Mouse (Mus musculus): Measurements from ENCODE around the gene Prkcd. TPM values are rescaled to one million over a fixed set of nuclear protein-coding genes. Genes with fewer than 3 reads are reported as not detected.

The Prkcd gene
- polyA plus RNA-seq, 1 experiment from 2014 or later, result 34.6 TPM

- ATAC-seq, result peak; percentile 82
- H3K36me3 ChIP-seq (ENCODE audit: control insufficient read depth, insufficient read depth), result peaks cover 37% of the 10 kb centered on the region
- H3K4me2 ChIP-seq (ENCODE audit: low read length), result no peak overlapping the region
- H3K4me3 ChIP-seq (replicated peaks; ENCODE audit: low read length), result no peak overlapping the region
- 70% methylated on average over 6 of the region's 6 CpGs for WGBS
- no peaks in the 10 kb centered on the region for H3K27me3 ChIP-seq (replicated peaks; ENCODE audit: control insufficient read depth, insufficient read depth, low read length)
- no peak overlapping the region for H3K9ac ChIP-seq (replicated peaks; ENCODE audit: low read depth, low read length)
- H3K4me1 ChIP-seq (replicated peaks; ENCODE audit: control insufficient read depth, insufficient read depth, low read length), result no peaks in the 10 kb centered on the region
- no peaks in the 10 kb centered on the region for H3K9me3 ChIP-seq (ENCODE audit: control insufficient read depth, low read length)
- H3K27ac ChIP-seq (ENCODE audit: low read length), result no peak overlapping the region
Measured at GRCm38 (mm10) chr14:30573983-30574584, 51.9 kb downstream of the Prkcd start.

- Histone ChIP-seq H3K27ac (ENCODE audit: low read length) (no peak overlapping the region), H3K4me2 (ENCODE audit: low read length) (no peak overlapping the region), H3K27me3 (replicated peaks; ENCODE audit: control insufficient read depth, insufficient read depth, low read length) (no peaks in the 10 kb centered on the region), H3K36me3 (ENCODE audit: control insufficient read depth, insufficient read depth) (peaks cover 45% of the 10 kb centered on the region), H3K9me3 (ENCODE audit: control insufficient read depth, low read length) (no peaks in the 10 kb centered on the region), H3K9ac (replicated peaks; ENCODE audit: low read depth, low read length) (no peak overlapping the region), H3K4me3 (replicated peaks; ENCODE audit: low read length) (no peak overlapping the region), H3K4me1 (replicated peaks; ENCODE audit: control insufficient read depth, insufficient read depth, low read length) (no peaks in the 10 kb centered on the region)
- ATAC-seq, result no peak
- WGBS, result 54% methylated on average over 8 of the region's 8 CpGs
Measured at GRCm38 (mm10) chr14:30573235-30573634, 52.8 kb downstream of the Prkcd start.

GRCm38 (mm10) chr14:30572253-30572652 lies 53.8 kb downstream of the Prkcd start:
- H3K9me3 ChIP-seq (ENCODE audit: control insufficient read depth, low read length), result no peaks in the 10 kb centered on the region
- no peak overlapping the region for H3K4me3 ChIP-seq (replicated peaks; ENCODE audit: low read length)
- WGBS, result 88% methylated on average over 10 of the region's 10 CpGs
- no peak overlapping the region for H3K9ac ChIP-seq (replicated peaks; ENCODE audit: low read depth, low read length)
- no peak overlapping the region for H3K27ac ChIP-seq (ENCODE audit: low read length)
- H3K36me3 ChIP-seq (ENCODE audit: control insufficient read depth, insufficient read depth), result peaks cover 47% of the 10 kb centered on the region
- H3K4me2 ChIP-seq (ENCODE audit: low read length), result no peak overlapping the region
- H3K4me1 ChIP-seq (replicated peaks; ENCODE audit: control insufficient read depth, insufficient read depth, low read length), result no peaks in the 10 kb centered on the region
- ATAC-seq, result no peak
- H3K27me3 ChIP-seq (replicated peaks; ENCODE audit: control insufficient read depth, insufficient read depth, low read length), result no peaks in the 10 kb centered on the region

- H3K4me2 ChIP-seq (ENCODE audit: low read length), result no peak overlapping the region
- no peak overlapping the region for H3K27ac ChIP-seq (ENCODE audit: low read length)
- no peaks in the 10 kb centered on the region for H3K4me1 ChIP-seq (replicated peaks; ENCODE audit: control insufficient read depth, insufficient read depth, low read length)
- peaks cover 52% of the 10 kb centered on the region for H3K36me3 ChIP-seq (ENCODE audit: control insufficient read depth, insufficient read depth)
- no peak overlapping the region for H3K9ac ChIP-seq (replicated peaks; ENCODE audit: low read depth, low read length)
- no peak for ATAC-seq
- 76% methylated on average over 9 of the region's 9 CpGs for WGBS
- H3K9me3 ChIP-seq (ENCODE audit: control insufficient read depth, low read length), result no peaks in the 10 kb centered on the region
- no peaks in the 10 kb centered on the region for H3K27me3 ChIP-seq (replicated peaks; ENCODE audit: control insufficient read depth, insufficient read depth, low read length)
- H3K4me3 ChIP-seq (replicated peaks; ENCODE audit: low read length), result no peak overlapping the region
Measured at GRCm38 (mm10) chr14:30570303-30570702, 55.7 kb downstream of the Prkcd start.

GRCm38 (mm10) chr14:30568016-30568415 lies 58.0 kb downstream of the Prkcd start:
- no peaks in the 10 kb centered on the region for H3K4me1 ChIP-seq (replicated peaks; ENCODE audit: control insufficient read depth, insufficient read depth, low read length)
- H3K9ac ChIP-seq (replicated peaks; ENCODE audit: low read depth, low read length), result no peak overlapping the region
- no peak overlapping the region for H3K27ac ChIP-seq (ENCODE audit: low read length)
- no peak overlapping the region for H3K4me2 ChIP-seq (ENCODE audit: low read length)
- H3K4me3 ChIP-seq (replicated peaks; ENCODE audit: low read length), result no peak overlapping the region
- no peak for ATAC-seq
- WGBS, result 87% methylated on average over 9 of the region's 9 CpGs
- peaks cover 45% of the 10 kb centered on the region for H3K36me3 ChIP-seq (ENCODE audit: control insufficient read depth, insufficient read depth)
- H3K27me3 ChIP-seq (replicated peaks; ENCODE audit: control insufficient read depth, insufficient read depth, low read length), result no peaks in the 10 kb centered on the region
- no peaks in the 10 kb centered on the region for H3K9me3 ChIP-seq (ENCODE audit: control insufficient read depth, low read length)

- peaks cover 37% of the 10 kb centered on the region for H3K36me3 ChIP-seq (ENCODE audit: control insufficient read depth, insufficient read depth)
- 92% methylated on average over 6 of the region's 6 CpGs for WGBS
- ATAC-seq, result no peak
- H3K4me2 ChIP-seq (ENCODE audit: low read length), result no peak overlapping the region
- no peak overlapping the region for H3K9ac ChIP-seq (replicated peaks; ENCODE audit: low read depth, low read length)
- H3K4me3 ChIP-seq (replicated peaks; ENCODE audit: low read length), result no peak overlapping the region
- no peaks in the 10 kb centered on the region for H3K9me3 ChIP-seq (ENCODE audit: control insufficient read depth, low read length)
- no peak overlapping the region for H3K27ac ChIP-seq (ENCODE audit: low read length)
- no peaks in the 10 kb centered on the region for H3K27me3 ChIP-seq (replicated peaks; ENCODE audit: control insufficient read depth, insufficient read depth, low read length)
- H3K4me1 ChIP-seq (replicated peaks; ENCODE audit: control insufficient read depth, insufficient read depth, low read length), result peaks cover 6% of the 10 kb centered on the region
Measured at GRCm38 (mm10) chr14:30566317-30566716, 59.7 kb downstream of the Prkcd start.

GRCm38 (mm10) chr14:30564451-30564850 lies 61.6 kb downstream of the Prkcd start:
- H3K4me3 ChIP-seq (replicated peaks; ENCODE audit: low read length), result no peak overlapping the region
- H3K4me1 ChIP-seq (replicated peaks; ENCODE audit: control insufficient read depth, insufficient read depth, low read length), result peaks cover 12% of the 10 kb centered on the region
- no peaks in the 10 kb centered on the region for H3K27me3 ChIP-seq (replicated peaks; ENCODE audit: control insufficient read depth, insufficient read depth, low read length)
- no peak overlapping the region for H3K4me2 ChIP-seq (ENCODE audit: low read length)
- no peaks in the 10 kb centered on the region for H3K9me3 ChIP-seq (ENCODE audit: control insufficient read depth, low read length)
- H3K9ac ChIP-seq (replicated peaks; ENCODE audit: low read depth, low read length), result no peak overlapping the region
- WGBS, result 100% methylated on average over 2 of the region's 2 CpGs
- no peak overlapping the region for H3K27ac ChIP-seq (ENCODE audit: low read length)
- ATAC-seq, result no peak
- H3K36me3 ChIP-seq (ENCODE audit: control insufficient read depth, insufficient read depth), result peaks cover 29% of the 10 kb centered on the region

- Histone ChIP-seq H3K27ac (ENCODE audit: low read length) (no peak overlapping the region), H3K4me2 (ENCODE audit: low read length) (no peak overlapping the region), H3K36me3 (ENCODE audit: control insufficient read depth, insufficient read depth) (peaks cover 20% of the 10 kb centered on the region), H3K9ac (replicated peaks; ENCODE audit: low read depth, low read length) (no peak overlapping the region), H3K4me1 (replicated peaks; ENCODE audit: control insufficient read depth, insufficient read depth, low read length) (peaks cover 12% of the 10 kb centered on the region), H3K4me3 (replicated peaks; ENCODE audit: low read length) (no peak overlapping the region), H3K9me3 (ENCODE audit: control insufficient read depth, low read length) (no peaks in the 10 kb centered on the region), H3K27me3 (replicated peaks; ENCODE audit: control insufficient read depth, insufficient read depth, low read length) (no peaks in the 10 kb centered on the region)
- ATAC-seq, result no peak
Measured at GRCm38 (mm10) chr14:30562343-30562742, 63.7 kb downstream of the Prkcd start.

- H3K9me3 ChIP-seq (ENCODE audit: control insufficient read depth, low read length), result no peaks in the 10 kb centered on the region
- no peak overlapping the region for H3K4me3 ChIP-seq (replicated peaks; ENCODE audit: low read length)
- WGBS, result 23% methylated on average over 14 of the region's 14 CpGs
- H3K36me3 ChIP-seq (ENCODE audit: control insufficient read depth, insufficient read depth), result peaks cover 17% of the 10 kb centered on the region
- ATAC-seq, result peak; percentile 76
- no peak overlapping the region for H3K9ac ChIP-seq (replicated peaks; ENCODE audit: low read depth, low read length)
- H3K27me3 ChIP-seq (replicated peaks; ENCODE audit: control insufficient read depth, insufficient read depth, low read length), result no peaks in the 10 kb centered on the region
- peak overlapping the region; percentile 41; the same call in 1 of the 2 replicates for H3K27ac ChIP-seq (ENCODE audit: low read length)
- peaks cover 12% of the 10 kb centered on the region for H3K4me1 ChIP-seq (replicated peaks; ENCODE audit: control insufficient read depth, insufficient read depth, low read length)
- H3K4me2 ChIP-seq (ENCODE audit: low read length), result no peak overlapping the region
Measured at GRCm38 (mm10) chr14:30561470-30562187, 64.4 kb downstream of the Prkcd start.

Measured in forebrain, embryonic 16.5 days (tissue).